Mouse (Mus musculus): ENCODE data around the gene Med14. TPM values are rescaled to one million over a fixed set of nuclear protein-coding genes. Genes with fewer than 3 reads are reported as not detected.

Gene Med14
- polyA plus RNA-seq, 1 experiment from 2014 or later: 10.8 TPM

- WGBS: 91% methylated on average over 7 of the region's 7 CpGs
- no peak overlapping the region for H3K9ac ChIP-seq (ENCODE audit: low read length)
- no peaks in the 10 kb centered on the region for H3K9me3 ChIP-seq (replicated peaks; ENCODE audit: control insufficient read depth, low read length)
- H3K36me3 ChIP-seq (ENCODE audit: control insufficient read depth, insufficient read depth, low read length): no peaks in the 10 kb centered on the region
- no peak overlapping the region for H3K4me3 ChIP-seq (replicated peaks; ENCODE audit: low read length)
- H3K4me1 ChIP-seq (ENCODE audit: control insufficient read depth, insufficient read depth, low read length): no peaks in the 10 kb centered on the region
- no peak overlapping the region for H3K4me2 ChIP-seq (ENCODE audit: low read depth, low read length)
- H3K27ac ChIP-seq (ENCODE audit: low read length): no peak overlapping the region
- H3K27me3 ChIP-seq (ENCODE audit: control insufficient read depth, insufficient read depth, low read length): no peaks in the 10 kb centered on the region; the same call in 1 of the 2 replicates
- no peak for ATAC-seq (ENCODE audit: insufficient read depth, low FRiP score)
These were observed 48.1 kb downstream of the Med14 start for GRCm38 (mm10) chrX:12713796-12714195.

DNA sequence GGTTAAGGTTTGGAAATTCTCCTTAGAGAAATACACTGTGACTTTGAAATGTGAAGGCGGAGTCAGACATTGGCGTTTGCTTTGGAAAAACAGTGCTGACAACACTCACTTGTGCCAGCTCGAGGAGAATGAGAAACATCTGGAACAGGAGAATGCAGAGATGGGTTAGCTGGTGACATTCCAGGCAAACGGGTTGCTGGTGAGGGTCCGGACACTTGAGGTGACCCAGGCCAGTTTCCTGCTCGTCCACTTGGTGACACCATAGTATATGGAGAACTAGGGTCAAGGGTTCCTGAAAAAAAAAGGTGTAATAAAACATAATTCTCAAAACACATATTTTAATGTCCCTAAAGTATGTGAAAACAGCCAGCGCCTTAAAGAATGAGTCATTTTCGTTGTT, 75.0 kb downstream of the Med14 start:
- Histone ChIP-seq H3K4me2 (ENCODE audit: low read depth, low read length) (no peak overlapping the region), H3K36me3 (ENCODE audit: control insufficient read depth, insufficient read depth, low read length) (no peaks in the 10 kb centered on the region), H3K9me3 (replicated peaks; ENCODE audit: control insufficient read depth, low read length) (no peaks in the 10 kb centered on the region), H3K9ac (ENCODE audit: low read length) (no peak overlapping the region), H3K27ac (ENCODE audit: low read length) (no peak overlapping the region), H3K4me1 (ENCODE audit: control insufficient read depth, insufficient read depth, low read length) (no peaks in the 10 kb centered on the region), H3K4me3 (replicated peaks; ENCODE audit: low read length) (no peak overlapping the region), H3K27me3 (ENCODE audit: control insufficient read depth, insufficient read depth, low read length) (no peaks in the 10 kb centered on the region; the same call in 1 of the 2 replicates)
- ATAC-seq (ENCODE audit: insufficient read depth, low FRiP score): no peak
- 71% methylated on average over 8 of the region's 8 CpGs for WGBS

DNA sequence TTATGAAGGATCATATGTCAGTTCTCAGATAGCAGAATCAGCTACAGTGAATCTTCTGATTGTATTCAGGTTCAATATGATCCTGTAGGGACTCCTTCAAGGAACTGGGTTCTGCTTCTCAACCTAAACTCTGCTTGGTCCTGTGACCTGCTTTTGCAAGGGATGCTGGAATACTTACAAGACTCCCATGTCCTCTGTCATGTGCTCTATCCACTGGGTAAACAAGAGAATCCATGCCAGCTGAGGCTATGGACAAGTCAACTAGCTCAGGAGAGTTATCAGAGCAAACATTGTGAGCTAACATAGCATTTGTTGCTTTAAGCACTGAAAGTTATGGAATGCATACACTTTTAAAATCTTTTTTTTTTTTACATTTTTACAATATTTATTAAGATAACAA, 75.8 kb downstream of the Med14 start:
- Histone ChIP-seq H3K27ac (ENCODE audit: low read length) (no peak overlapping the region), H3K27me3 (ENCODE audit: control insufficient read depth, insufficient read depth, low read length) (no peaks in the 10 kb centered on the region; the same call in 1 of the 2 replicates), H3K4me1 (ENCODE audit: control insufficient read depth, insufficient read depth, low read length) (no peaks in the 10 kb centered on the region), H3K4me3 (replicated peaks; ENCODE audit: low read length) (no peak overlapping the region), H3K9ac (ENCODE audit: low read length) (no peak overlapping the region), H3K4me2 (ENCODE audit: low read depth, low read length) (no peak overlapping the region), H3K36me3 (ENCODE audit: control insufficient read depth, insufficient read depth, low read length) (no peaks in the 10 kb centered on the region), H3K9me3 (replicated peaks; ENCODE audit: control insufficient read depth, low read length) (no peaks in the 10 kb centered on the region)
- no peak for ATAC-seq (ENCODE audit: insufficient read depth, low FRiP score)

- WGBS: 28% methylated on average over 6 of the region's 6 CpGs
- Histone ChIP-seq H3K27me3 (ENCODE audit: control insufficient read depth, insufficient read depth, low read length) (no peaks in the 10 kb centered on the region; the same call in 1 of the 2 replicates), H3K9me3 (replicated peaks; ENCODE audit: control insufficient read depth, low read length) (no peaks in the 10 kb centered on the region), H3K9ac (ENCODE audit: low read length) (no peak overlapping the region), H3K4me1 (ENCODE audit: control insufficient read depth, insufficient read depth, low read length) (no peaks in the 10 kb centered on the region), H3K27ac (ENCODE audit: low read length) (no peak overlapping the region), H3K4me3 (replicated peaks; ENCODE audit: low read length) (no peak overlapping the region), H3K36me3 (ENCODE audit: control insufficient read depth, insufficient read depth, low read length) (no peaks in the 10 kb centered on the region), H3K4me2 (ENCODE audit: low read depth, low read length) (no peak overlapping the region)
- ATAC-seq (ENCODE audit: insufficient read depth, low FRiP score): no peak
These were observed 84.5 kb downstream of the Med14 start for GRCm38 (mm10) chrX:12677396-12677795.

GRCm38 (mm10) chrX:12673054-12673775, 88.7 kb downstream of the Med14 start, which contains the start of gene 1810030O07Rik:
Gene 1810030O07Rik, minus strand, starts transcription at chrX:12673668.
- H3K9me3 ChIP-seq (replicated peaks; ENCODE audit: control insufficient read depth, low read length): no peaks in the 10 kb centered on the region

GRCm38 (mm10) chrX:12653879-12654278, 108.0 kb downstream of the Med14 start:
- Histone ChIP-seq H3K27ac (ENCODE audit: low read length) (no peak overlapping the region), H3K4me1 (ENCODE audit: control insufficient read depth, insufficient read depth, low read length) (no peaks in the 10 kb centered on the region), H3K27me3 (ENCODE audit: control insufficient read depth, insufficient read depth, low read length) (no peaks in the 10 kb centered on the region), H3K4me3 (replicated peaks; ENCODE audit: low read length) (no peak overlapping the region), H3K9me3 (replicated peaks; ENCODE audit: control insufficient read depth, low read length) (no peaks in the 10 kb centered on the region), H3K4me2 (ENCODE audit: low read depth, low read length) (no peak overlapping the region), H3K9ac (ENCODE audit: low read length) (no peak overlapping the region), H3K36me3 (ENCODE audit: control insufficient read depth, insufficient read depth, low read length) (no peaks in the 10 kb centered on the region)
- WGBS: 71% methylated on average over 2 of the region's 2 CpGs
- ATAC-seq (ENCODE audit: insufficient read depth, low FRiP score): no peak

More at GRCm38 (mm10) chrX:12673054-12673775, 88.7 kb downstream of the Med14 start, which contains the start of gene 1810030O07Rik:
- Histone ChIP-seq H3K4me1 (ENCODE audit: control insufficient read depth, insufficient read depth, low read length) (no peaks in the 10 kb centered on the region), H3K27me3 (ENCODE audit: control insufficient read depth, insufficient read depth, low read length) (no peaks in the 10 kb centered on the region; the same call in 1 of the 2 replicates), H3K27ac (ENCODE audit: low read length) (peak within 1 kb of the TSS; percentile 94), H3K4me3 (replicated peaks; ENCODE audit: low read length) (peak within 1 kb of the TSS; percentile 72), H3K9ac (ENCODE audit: low read length) (peak within 1 kb of the TSS; percentile 77), H3K4me2 (ENCODE audit: low read depth, low read length) (peak within 1 kb of the TSS; percentile 56), H3K36me3 (ENCODE audit: control insufficient read depth, insufficient read depth, low read length) (no peaks in the 10 kb centered on the region)
- 9% methylated on average over 42 of the region's 42 CpGs for WGBS
- ATAC-seq (ENCODE audit: insufficient read depth, low FRiP score): peak; percentile 100

GRCm38 (mm10) chrX:12651906-12652305, 110.0 kb downstream of the Med14 start:
- H3K36me3 ChIP-seq (ENCODE audit: control insufficient read depth, insufficient read depth, low read length): no peaks in the 10 kb centered on the region
- H3K9ac ChIP-seq (ENCODE audit: low read length): no peak overlapping the region
- H3K4me1 ChIP-seq (ENCODE audit: control insufficient read depth, insufficient read depth, low read length): no peaks in the 10 kb centered on the region
- H3K9me3 ChIP-seq (replicated peaks; ENCODE audit: control insufficient read depth, low read length): no peaks in the 10 kb centered on the region
- WGBS: 90% methylated on average over 16 of the region's 16 CpGs
- no peak overlapping the region for H3K27ac ChIP-seq (ENCODE audit: low read length)
- H3K4me3 ChIP-seq (replicated peaks; ENCODE audit: low read length): no peak overlapping the region
- no peaks in the 10 kb centered on the region for H3K27me3 ChIP-seq (ENCODE audit: control insufficient read depth, insufficient read depth, low read length)
- no peak for ATAC-seq (ENCODE audit: insufficient read depth, low FRiP score)
- no peak overlapping the region for H3K4me2 ChIP-seq (ENCODE audit: low read depth, low read length)

- 64% methylated on average over 12 of the region's 12 CpGs for WGBS
- no peaks in the 10 kb centered on the region for H3K27me3 ChIP-seq (ENCODE audit: control insufficient read depth, insufficient read depth, low read length)
- H3K27ac ChIP-seq (ENCODE audit: low read length): no peak overlapping the region
- no peak overlapping the region for H3K9ac ChIP-seq (ENCODE audit: low read length)
- no peaks in the 10 kb centered on the region for H3K36me3 ChIP-seq (ENCODE audit: control insufficient read depth, insufficient read depth, low read length)
- no peak for ATAC-seq (ENCODE audit: insufficient read depth, low FRiP score)
- no peaks in the 10 kb centered on the region for H3K9me3 ChIP-seq (replicated peaks; ENCODE audit: control insufficient read depth, low read length)
- no peak overlapping the region for H3K4me2 ChIP-seq (ENCODE audit: low read depth, low read length)
- H3K4me3 ChIP-seq (replicated peaks; ENCODE audit: low read length): no peak overlapping the region
- H3K4me1 ChIP-seq (ENCODE audit: control insufficient read depth, insufficient read depth, low read length): no peaks in the 10 kb centered on the region
These were observed 116.2 kb downstream of the Med14 start for GRCm38 (mm10) chrX:12645531-12646304.

GRCm38 (mm10) chrX:12644976-12645375, 116.9 kb downstream of the Med14 start:
- Histone ChIP-seq H3K4me3 (replicated peaks; ENCODE audit: low read length) (no peak overlapping the region), H3K4me2 (ENCODE audit: low read depth, low read length) (no peak overlapping the region), H3K36me3 (ENCODE audit: control insufficient read depth, insufficient read depth, low read length) (no peaks in the 10 kb centered on the region), H3K27ac (ENCODE audit: low read length) (no peak overlapping the region), H3K27me3 (ENCODE audit: control insufficient read depth, insufficient read depth, low read length) (no peaks in the 10 kb centered on the region), H3K9ac (ENCODE audit: low read length) (no peak overlapping the region), H3K4me1 (ENCODE audit: control insufficient read depth, insufficient read depth, low read length) (no peaks in the 10 kb centered on the region), H3K9me3 (replicated peaks; ENCODE audit: control insufficient read depth, low read length) (no peaks in the 10 kb centered on the region)
- 41% methylated on average over 2 of the region's 2 CpGs for WGBS
- ATAC-seq (ENCODE audit: insufficient read depth, low FRiP score): no peak
